Mouse (Mus musculus): ENCODE measurements at regions not wholly inside any gene's neighbourhood (a gene's known extent, or its start where the extent isn't known, plus 50 kb on each side); places are given as distances from the start of the nearest gene placed in this dataset.

- DNase-seq: no peak
These were observed 2010.6 kb downstream of the A830018L16Rik start for GRCm38 (mm10) chr1:13424524-13424923.

DNA sequence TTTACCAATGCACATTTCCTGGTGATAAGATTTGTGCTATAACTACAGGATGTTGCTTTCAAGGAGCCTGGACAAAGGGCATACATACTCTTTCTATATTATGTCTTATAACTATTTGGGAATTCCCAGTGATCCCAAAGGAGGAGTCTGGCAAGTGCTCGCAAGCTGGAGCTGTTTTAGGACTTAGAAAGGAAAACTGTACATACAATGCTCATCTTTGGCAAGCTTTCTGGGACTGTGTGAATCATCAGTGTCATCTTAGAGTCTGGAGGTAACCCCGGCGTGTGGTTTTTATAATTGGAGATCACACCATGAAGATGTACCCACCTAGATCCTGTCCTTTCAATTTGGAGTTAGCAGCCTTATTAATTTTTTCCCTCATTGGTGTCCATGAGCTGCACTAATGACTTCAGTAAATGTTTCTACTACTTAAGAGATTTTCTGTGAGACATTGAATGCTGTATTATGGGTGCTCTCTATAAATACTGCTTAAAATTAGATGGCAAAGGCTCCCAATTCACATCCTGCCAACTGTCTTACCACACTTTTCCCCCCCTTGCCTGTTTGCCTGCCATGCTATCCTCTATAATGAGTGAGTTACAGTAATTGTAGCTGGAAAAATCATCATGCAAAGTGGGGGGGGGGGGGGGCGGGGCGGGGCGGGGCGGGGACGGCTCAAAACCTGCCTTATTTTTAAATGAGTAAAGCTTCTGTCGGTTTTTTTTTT, 2011.9 kb downstream of the A830018L16Rik start:
- no peak for DNase-seq

GRCm38 (mm10) chr1:13426328-13427067, 2012.6 kb downstream of the A830018L16Rik start:
- DNase-seq: peak; percentile 84

- DNase-seq: peak; percentile 5
These were observed 2013.1 kb downstream of the A830018L16Rik start for GRCm38 (mm10) chr1:13427068-13427434.

DNA sequence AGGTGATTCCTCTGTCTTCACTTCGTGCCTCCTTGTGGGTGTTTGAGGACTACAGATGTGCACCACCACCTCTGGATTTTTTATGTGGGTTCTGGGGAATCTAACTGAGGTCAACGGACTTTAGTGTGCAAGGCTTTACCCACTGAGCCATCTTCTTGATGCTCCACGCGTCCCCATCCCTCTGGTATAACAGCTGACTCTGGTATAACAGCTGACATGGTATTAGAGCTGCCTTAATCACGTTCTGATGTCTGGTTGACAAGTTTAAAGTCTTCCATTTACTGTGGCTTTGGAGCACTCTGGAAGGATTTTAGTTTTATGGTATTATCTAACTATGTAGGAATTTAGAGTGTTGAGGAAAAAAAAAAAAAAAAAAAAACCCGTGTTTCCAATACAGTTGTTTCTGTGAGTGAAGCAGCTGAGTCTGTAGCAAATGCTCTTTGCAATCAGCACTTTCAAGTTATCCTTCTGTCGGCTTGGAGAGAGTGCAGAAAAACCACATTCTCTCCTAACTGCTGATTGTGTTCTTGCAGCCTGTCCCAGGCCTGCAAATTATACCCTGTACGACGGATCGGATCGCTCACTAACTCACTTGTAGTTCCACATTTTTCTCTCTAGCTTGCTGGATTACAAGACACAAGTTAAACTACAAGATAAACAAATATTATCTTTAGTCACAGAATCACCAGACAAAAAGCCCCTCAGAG, 2013.7 kb downstream of the A830018L16Rik start:
- no peak for DNase-seq

- DNase-seq: no peak
These were observed 2024.0 kb downstream of the A830018L16Rik start for GRCm38 (mm10) chr1:13437747-13438394.

- no peak for DNase-seq
These were observed 2028.5 kb downstream of the A830018L16Rik start for GRCm38 (mm10) chr1:13442366-13442765.

DNA sequence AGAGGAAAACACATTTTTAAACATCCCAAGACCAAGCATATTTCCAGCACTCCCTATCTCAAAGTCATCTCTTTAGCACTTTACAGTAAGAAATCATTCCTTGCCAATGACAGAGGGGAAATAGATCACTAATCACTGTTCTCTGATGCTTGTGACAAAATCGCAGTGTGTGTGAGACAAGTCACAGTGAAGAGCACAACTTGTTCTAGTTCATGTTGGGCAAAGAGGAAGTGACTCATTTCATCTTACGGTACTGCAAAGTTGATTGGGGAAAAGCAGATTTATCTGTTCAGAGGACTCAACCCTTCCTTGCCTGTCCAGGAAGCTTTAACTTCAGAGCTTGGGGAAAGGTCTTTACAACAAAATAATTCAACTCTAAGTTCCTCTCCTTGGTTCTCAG, 2040.6 kb downstream of the A830018L16Rik start:
- no peak for DNase-seq

- DNase-seq: no peak
These were observed 2041.7 kb downstream of the A830018L16Rik start for GRCm38 (mm10) chr1:13455572-13455971.

- DNase-seq: no peak
These were observed 2050.4 kb downstream of the A830018L16Rik start for GRCm38 (mm10) chr1:13464311-13464710.

GRCm38 (mm10) chr1:13467174-13467573, 2053.3 kb downstream of the A830018L16Rik start:
- no peak for DNase-seq

DNA sequence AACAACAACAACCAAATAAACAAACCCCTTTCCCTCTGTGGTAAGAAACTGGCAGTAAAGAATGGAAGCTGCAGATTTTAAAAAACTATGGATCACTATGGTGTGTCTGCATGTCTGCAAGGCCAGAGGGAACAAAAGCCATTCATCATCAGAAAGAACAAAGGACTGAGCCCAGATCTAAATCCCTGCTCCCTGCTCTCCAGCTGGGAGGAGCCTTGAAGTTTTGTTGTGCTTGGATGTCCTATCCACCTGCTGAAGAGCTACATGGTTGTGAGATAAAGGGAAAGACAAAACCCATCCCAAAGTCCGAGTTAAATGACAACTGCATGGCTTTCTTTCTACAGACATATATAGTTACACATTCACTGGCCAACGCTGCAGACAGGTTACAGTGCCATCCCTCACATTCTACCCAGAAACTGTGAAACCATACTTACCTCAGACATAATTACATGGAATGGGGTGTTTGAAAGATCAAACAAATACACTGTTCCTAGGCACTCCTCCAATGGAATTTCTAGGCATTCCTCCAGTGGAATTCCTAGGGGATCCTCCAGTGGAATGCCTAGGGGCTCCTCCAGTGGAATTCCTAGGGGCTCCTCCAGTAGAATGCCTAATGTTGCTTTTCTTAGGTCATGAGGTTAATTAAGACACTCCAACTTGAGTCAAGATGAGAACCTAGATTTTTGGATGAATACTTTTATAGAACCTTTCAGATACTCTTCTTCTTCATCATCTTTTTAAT, 2054.2 kb downstream of the A830018L16Rik start:
- peak; percentile 15 for DNase-seq

- DNase-seq: peak; percentile 22
These were observed 2081.0 kb downstream of the A830018L16Rik start for GRCm38 (mm10) chr1:13494727-13495404.

- DNase-seq: peak; percentile 13
These were observed 2082.5 kb downstream of the A830018L16Rik start for GRCm38 (mm10) chr1:13496386-13496785.

GRCm38 (mm10) chr1:13500456-13500855, 2086.6 kb downstream of the A830018L16Rik start:
- DNase-seq: peak; percentile 68

- DNase-seq: no peak
These were observed 2088.0 kb downstream of the A830018L16Rik start for GRCm38 (mm10) chr1:13501938-13502337.

DNA sequence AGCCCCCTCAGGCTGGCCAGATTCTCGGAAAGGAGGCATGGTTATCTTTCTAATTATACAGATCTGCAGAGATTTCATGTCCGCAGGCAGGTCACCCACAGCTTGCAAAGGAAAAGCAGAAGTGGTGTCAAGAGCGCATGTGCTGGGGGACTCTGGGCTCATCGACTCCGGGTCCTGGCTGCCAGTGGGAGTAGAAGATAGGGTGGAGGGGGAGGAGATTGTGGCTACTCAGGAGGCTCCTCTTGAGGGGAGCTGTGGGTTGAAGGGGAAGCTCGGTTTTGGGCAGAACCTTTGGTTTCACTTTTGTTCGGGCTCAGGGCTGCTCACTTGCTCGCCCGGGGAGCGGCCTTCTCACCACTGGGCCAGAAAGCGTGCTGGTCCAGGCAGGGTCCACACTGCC, 2099.9 kb downstream of the A830018L16Rik start:
- no peak for DNase-seq

Data from embryo, embryonic 11 days (tissue).